Mouse (Mus musculus): ENCODE data around the gene Bcl2l2. TPM values are rescaled to one million over a fixed set of nuclear protein-coding genes. Genes with fewer than 3 reads are reported as not detected.
A peak's percentile ranks its signal among the peaks of the same experiment; 100 is the strongest.

Gene Bcl2l2
- polyA plus RNA-seq, 1 experiment from 2014 or later: 2.2 TPM

DNA sequence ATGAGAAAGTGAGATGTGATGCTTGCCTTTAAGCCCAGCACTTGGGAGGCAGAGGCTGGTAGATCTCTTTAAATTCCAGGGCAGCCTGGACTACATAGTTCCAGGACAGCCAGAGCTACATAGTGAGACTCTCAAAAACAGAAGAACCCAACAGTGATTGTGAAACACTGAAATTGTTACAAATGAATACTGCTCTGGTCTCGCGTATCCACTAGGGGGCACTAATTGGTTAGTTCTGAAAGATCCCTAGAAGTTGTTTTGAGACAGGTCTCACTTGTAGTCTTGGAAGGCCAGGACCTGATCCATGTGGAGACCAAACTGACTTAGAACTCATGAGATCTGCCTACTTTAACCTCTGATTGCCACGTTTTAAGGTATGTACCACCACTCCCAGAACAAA is 17.2 kb downstream of the Bcl2l2 start:
- WGBS: 2% methylated on average over 3 of the region's 3 CpGs
- H3K4me1 ChIP-seq (ENCODE audit: control insufficient read depth, insufficient read depth, low read length): no peaks in the 10 kb centered on the region; the same call in 1 of the 2 replicates
- H3K9me3 ChIP-seq (ENCODE audit: control insufficient read depth, low read length): no peaks in the 10 kb centered on the region
- H3K27ac ChIP-seq (replicated peaks; ENCODE audit: low read depth, low read length): no peak overlapping the region
- peak; percentile 80 for DNase-seq (ENCODE audit: low spot score)
- no peak overlapping the region for H3K4me2 ChIP-seq (ENCODE audit: low read depth, severe bottlenecking)
- peak; percentile 36; the same call in 1 of the 2 replicates for ATAC-seq (ENCODE audit: insufficient number of reproducible peaks, low FRiP score, low TSS enrichment, low read depth)
- H3K36me3 ChIP-seq (ENCODE audit: control insufficient read depth, insufficient read depth, low read length): peaks cover 18% of the 10 kb centered on the region
- no peak overlapping the region for H3K4me3 ChIP-seq (ENCODE audit: low read depth, low read length)
- no peak overlapping the region for H3K9ac ChIP-seq (ENCODE audit: low read length)
- H3K27me3 ChIP-seq (ENCODE audit: control insufficient read depth, insufficient read depth, low read length): no peaks in the 10 kb centered on the region

DNA sequence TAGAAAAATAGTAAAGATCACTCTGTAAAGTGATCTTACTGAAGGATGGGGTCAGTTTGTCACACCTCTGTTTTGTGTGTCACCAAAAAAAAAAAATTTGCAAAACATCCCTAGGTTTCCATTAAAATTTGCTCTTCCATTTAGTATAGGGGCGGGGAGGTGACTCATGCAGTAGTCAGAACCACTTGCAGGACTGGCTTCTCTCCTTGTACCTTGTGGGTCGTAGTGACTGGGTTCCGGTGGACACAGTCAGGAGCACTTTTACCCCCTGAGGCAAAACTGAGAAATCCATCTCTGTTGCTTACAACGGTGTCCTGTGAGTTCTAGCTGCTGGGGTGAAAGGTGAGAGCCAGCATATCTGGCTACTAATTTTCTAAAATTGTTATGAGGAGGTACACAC is 20.5 kb downstream of the Bcl2l2 start:
- Histone ChIP-seq H3K9ac (ENCODE audit: low read length) (no peak overlapping the region), H3K27me3 (ENCODE audit: control insufficient read depth, insufficient read depth, low read length) (no peaks in the 10 kb centered on the region), H3K27ac (replicated peaks; ENCODE audit: low read depth, low read length) (no peak overlapping the region), H3K4me1 (ENCODE audit: control insufficient read depth, insufficient read depth, low read length) (no peaks in the 10 kb centered on the region), H3K36me3 (ENCODE audit: control insufficient read depth, insufficient read depth, low read length) (peaks cover 8% of the 10 kb centered on the region; the same call in 1 of the 2 replicates), H3K4me3 (ENCODE audit: low read depth, low read length) (no peak overlapping the region), H3K9me3 (ENCODE audit: control insufficient read depth, low read length) (no peaks in the 10 kb centered on the region), H3K4me2 (ENCODE audit: low read depth, severe bottlenecking) (no peak overlapping the region)
- DNase-seq (ENCODE audit: low spot score) (no peak), ATAC-seq (ENCODE audit: insufficient number of reproducible peaks, low FRiP score, low TSS enrichment, low read depth) (no peak)
- 92% methylated on average over 4 of the region's 4 CpGs for WGBS

DNA sequence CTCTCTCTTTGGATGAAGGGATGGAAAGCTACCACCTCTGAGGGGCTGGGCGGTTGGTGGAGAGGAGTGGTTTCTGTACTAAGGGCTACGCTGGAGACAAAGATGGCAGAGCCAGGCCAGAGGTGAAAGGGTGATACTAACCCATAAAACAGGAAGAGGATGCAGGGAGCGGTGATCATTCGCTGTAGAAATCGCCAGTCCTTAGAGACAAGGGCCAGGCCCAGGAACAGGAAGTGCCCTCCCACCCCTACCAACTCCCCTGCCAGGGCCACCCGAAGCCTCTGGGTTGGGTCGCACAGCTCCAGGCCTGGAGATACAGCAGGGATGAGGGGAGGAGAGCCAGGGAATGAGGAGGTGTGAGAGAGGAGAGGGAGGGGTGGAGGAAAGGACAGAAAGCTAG is 25.5 kb downstream of the Bcl2l2 start:
- peaks cover 3% of the 10 kb centered on the region; the same call in 1 of the 2 replicates for H3K4me1 ChIP-seq (ENCODE audit: control insufficient read depth, insufficient read depth, low read length)
- no peak overlapping the region for H3K4me3 ChIP-seq (ENCODE audit: low read depth, low read length)
- 81% methylated on average over 7 of the region's 7 CpGs for WGBS
- no peak for DNase-seq (ENCODE audit: low spot score)
- no peak for ATAC-seq (ENCODE audit: insufficient number of reproducible peaks, low FRiP score, low TSS enrichment, low read depth)
- no peak overlapping the region for H3K4me2 ChIP-seq (ENCODE audit: low read depth, severe bottlenecking)
- H3K36me3 ChIP-seq (ENCODE audit: control insufficient read depth, insufficient read depth, low read length): peaks cover 8% of the 10 kb centered on the region
- no peaks in the 10 kb centered on the region for H3K27me3 ChIP-seq (ENCODE audit: control insufficient read depth, insufficient read depth, low read length)
- no peaks in the 10 kb centered on the region for H3K9me3 ChIP-seq (ENCODE audit: control insufficient read depth, low read length)
- no peak overlapping the region for H3K9ac ChIP-seq (ENCODE audit: low read length)
- H3K27ac ChIP-seq (replicated peaks; ENCODE audit: low read depth, low read length): no peak overlapping the region

DNA sequence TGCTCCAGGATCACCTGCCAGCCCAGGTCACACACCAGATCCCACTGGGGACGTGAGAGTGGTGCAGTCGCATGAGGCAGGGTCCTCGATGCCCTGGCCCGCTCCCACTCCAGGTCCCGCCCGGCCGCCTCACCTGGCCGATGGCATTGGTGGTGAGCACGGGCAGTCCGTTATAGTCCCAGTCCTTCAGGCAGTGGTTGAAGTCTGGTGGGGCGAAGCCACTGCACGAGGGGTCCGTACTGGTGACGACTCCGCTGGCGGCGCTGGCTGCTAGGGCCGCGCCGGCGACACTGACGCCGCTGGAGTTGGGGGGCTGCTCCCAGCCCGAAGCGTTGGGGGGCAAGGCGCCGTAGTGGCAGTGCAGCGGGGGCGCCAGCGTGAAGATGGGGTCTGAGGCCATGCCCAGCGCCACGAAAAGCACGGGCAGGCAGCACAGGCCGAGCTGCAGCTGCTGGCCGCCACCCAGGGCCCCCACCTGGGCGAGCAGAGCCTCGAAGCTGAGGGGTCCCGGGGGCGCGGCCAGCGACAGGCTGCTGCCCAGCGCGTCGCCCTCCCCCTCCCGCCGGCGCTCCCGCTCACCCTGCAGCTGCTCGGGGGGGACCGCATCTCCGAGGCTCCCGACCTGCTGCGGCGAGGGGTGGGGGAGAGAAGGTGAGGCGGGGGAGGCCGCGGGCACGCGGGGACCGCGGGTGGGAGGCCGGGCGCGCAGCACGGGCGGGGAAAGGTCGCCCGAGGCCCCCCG is 29.1 kb downstream of the Bcl2l2 start:
- ATAC-seq (ENCODE audit: insufficient number of reproducible peaks, low FRiP score, low TSS enrichment, low read depth) (peak; percentile 52), DNase-seq (ENCODE audit: low spot score) (peak; percentile 44)
- Histone ChIP-seq H3K9me3 (ENCODE audit: control insufficient read depth, low read length) (no peaks in the 10 kb centered on the region), H3K4me1 (ENCODE audit: control insufficient read depth, insufficient read depth, low read length) (peaks cover 3% of the 10 kb centered on the region; the same call in 1 of the 2 replicates), H3K4me3 (ENCODE audit: low read depth, low read length) (peak overlapping the region; percentile 96), H3K27me3 (ENCODE audit: control insufficient read depth, insufficient read depth, low read length) (no peaks in the 10 kb centered on the region), H3K9ac (ENCODE audit: low read length) (peak overlapping the region; percentile 92), H3K4me2 (ENCODE audit: low read depth, severe bottlenecking) (peak overlapping the region; percentile 84), H3K27ac (replicated peaks; ENCODE audit: low read depth, low read length) (peak overlapping the region; percentile 72), H3K36me3 (ENCODE audit: control insufficient read depth, insufficient read depth, low read length) (peaks cover 11% of the 10 kb centered on the region)
- 3% methylated on average over 50 of the region's 69 CpGs for WGBS

DNA sequence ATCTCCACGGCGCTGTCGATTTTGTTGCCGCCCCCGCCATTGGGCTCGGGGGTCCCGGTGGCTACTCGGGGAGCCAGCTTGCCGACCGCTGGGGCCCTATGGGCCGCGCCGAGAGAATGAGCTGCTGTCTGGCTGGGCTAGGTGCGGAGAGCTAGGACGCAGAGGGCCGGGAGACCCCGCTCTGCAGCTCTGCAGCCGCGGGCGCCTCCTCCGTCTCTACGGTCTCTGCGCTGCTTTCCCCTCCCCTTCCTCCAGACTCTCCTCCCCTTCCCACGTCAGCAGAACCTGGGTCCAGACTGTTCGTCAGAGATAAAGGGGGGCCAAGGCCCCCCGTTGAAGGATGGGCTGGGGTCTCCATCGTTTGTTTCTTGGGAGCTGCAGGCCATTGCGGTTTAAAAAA is 29.7 kb downstream of the Bcl2l2 start, which contains the start of gene Slc22a17:
Gene Slc22a17, minus strand, starts transcription at position 247 of the 400 bp plus-strand sequence.
- Histone ChIP-seq H3K4me1 (ENCODE audit: control insufficient read depth, insufficient read depth, low read length) (peaks cover 3% of the 10 kb centered on the region; the same call in 1 of the 2 replicates), H3K27me3 (ENCODE audit: control insufficient read depth, insufficient read depth, low read length) (no peaks in the 10 kb centered on the region), H3K9me3 (ENCODE audit: control insufficient read depth, low read length) (no peaks in the 10 kb centered on the region), H3K4me2 (ENCODE audit: low read depth, severe bottlenecking) (peak within 1 kb of the TSS; percentile 84), H3K27ac (replicated peaks; ENCODE audit: low read depth, low read length) (peak within 1 kb of the TSS; percentile 72), H3K36me3 (ENCODE audit: control insufficient read depth, insufficient read depth, low read length) (peaks cover 13% of the 10 kb centered on the region), H3K9ac (ENCODE audit: low read length) (peak within 1 kb of the TSS; percentile 92), H3K4me3 (ENCODE audit: low read depth, low read length) (peak within 1 kb of the TSS; percentile 96)
- DNase-seq (ENCODE audit: low spot score): peak; percentile 86
- WGBS: under 1% methylated on average over 28 of the region's 28 CpGs
- ATAC-seq (ENCODE audit: insufficient number of reproducible peaks, low FRiP score, low TSS enrichment, low read depth): peak; percentile 91

DNA sequence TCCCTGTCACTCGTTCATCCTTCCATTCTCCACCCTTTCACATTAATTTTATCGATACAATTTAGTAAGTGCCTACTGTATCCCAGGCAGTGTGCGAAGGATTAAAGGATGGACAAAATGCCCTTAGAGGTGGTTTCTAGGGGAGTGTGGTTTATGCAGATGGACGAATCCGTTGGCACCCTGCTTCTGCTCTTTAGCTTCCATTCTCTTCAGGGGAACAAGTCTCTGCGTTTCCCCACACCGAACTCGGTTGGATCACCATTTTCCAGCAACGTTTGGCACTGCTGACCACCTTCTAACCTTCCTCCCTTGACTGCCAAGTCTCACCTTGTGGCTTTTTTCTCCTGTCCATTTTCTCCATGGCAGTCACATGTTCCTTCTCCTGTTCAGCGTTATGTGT is 30.2 kb downstream of the Bcl2l2 start:
- no peaks in the 10 kb centered on the region for H3K9me3 ChIP-seq (ENCODE audit: control insufficient read depth, low read length)
- DNase-seq (ENCODE audit: low spot score) (no peak), ATAC-seq (ENCODE audit: insufficient number of reproducible peaks, low FRiP score, low TSS enrichment, low read depth) (no peak)
- peak overlapping the region; percentile 84 for H3K4me2 ChIP-seq (ENCODE audit: low read depth, severe bottlenecking)
- H3K4me1 ChIP-seq (ENCODE audit: control insufficient read depth, insufficient read depth, low read length): peaks cover 3% of the 10 kb centered on the region; the same call in 1 of the 2 replicates
- H3K9ac ChIP-seq (ENCODE audit: low read length): peak overlapping the region; percentile 92
- WGBS: 16% methylated on average over 10 of the region's 10 CpGs
- H3K27me3 ChIP-seq (ENCODE audit: control insufficient read depth, insufficient read depth, low read length): no peaks in the 10 kb centered on the region
- peak overlapping the region; percentile 96 for H3K4me3 ChIP-seq (ENCODE audit: low read depth, low read length)
- H3K36me3 ChIP-seq (ENCODE audit: control insufficient read depth, insufficient read depth, low read length): peaks cover 11% of the 10 kb centered on the region
- H3K27ac ChIP-seq (replicated peaks; ENCODE audit: low read depth, low read length): no peak overlapping the region; the same call in 1 of the 2 replicates

DNA sequence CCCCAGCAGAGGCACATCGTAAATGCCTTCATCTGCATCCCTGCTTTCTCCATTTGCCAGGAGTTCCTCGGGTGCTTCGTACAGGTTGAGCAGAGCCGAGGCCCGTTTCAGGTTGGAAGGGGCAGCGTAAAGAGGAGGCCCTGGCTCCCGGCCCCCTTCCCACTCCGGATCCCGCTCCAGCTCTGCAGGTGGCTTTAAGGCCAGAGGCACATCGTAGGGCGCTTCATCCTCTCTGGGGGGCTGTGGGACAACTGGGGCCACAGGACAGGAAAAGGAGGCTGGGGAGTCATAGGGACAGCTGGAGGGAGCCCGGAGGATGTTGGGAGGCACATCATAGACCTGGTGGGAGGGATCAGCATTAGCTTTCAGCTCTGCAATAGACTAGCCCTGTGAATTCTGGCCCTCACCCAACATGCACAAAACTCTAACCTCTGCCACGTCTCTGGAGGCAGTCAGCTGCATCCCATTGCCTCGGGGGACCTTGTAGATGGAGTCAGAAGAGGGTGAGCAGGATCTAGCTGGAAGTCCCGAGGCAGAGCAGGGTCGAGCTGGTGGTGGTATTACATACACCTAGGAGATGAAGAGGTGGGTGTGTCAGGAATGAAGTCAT is 37.0 kb downstream of the Bcl2l2 start:
- H3K27me3 ChIP-seq (ENCODE audit: control insufficient read depth, insufficient read depth, low read length): no peaks in the 10 kb centered on the region
- H3K27ac ChIP-seq (replicated peaks; ENCODE audit: low read depth, low read length): no peak overlapping the region
- peaks cover 4% of the 10 kb centered on the region; the same call in 1 of the 2 replicates for H3K4me1 ChIP-seq (ENCODE audit: control insufficient read depth, insufficient read depth, low read length)
- H3K4me3 ChIP-seq (ENCODE audit: low read depth, low read length): no peak overlapping the region
- H3K4me2 ChIP-seq (ENCODE audit: low read depth, severe bottlenecking): no peak overlapping the region
- peaks cover 23% of the 10 kb centered on the region for H3K36me3 ChIP-seq (ENCODE audit: control insufficient read depth, insufficient read depth, low read length)
- no peak overlapping the region for H3K9ac ChIP-seq (ENCODE audit: low read length)
- DNase-seq (ENCODE audit: low spot score) (no peak), ATAC-seq (ENCODE audit: insufficient number of reproducible peaks, low FRiP score, low TSS enrichment, low read depth) (no peak)
- H3K9me3 ChIP-seq (ENCODE audit: control insufficient read depth, low read length): peaks cover 10% of the 10 kb centered on the region; the same call in 1 of the 2 replicates
- 91% methylated on average over 16 of the region's 16 CpGs for WGBS

DNA sequence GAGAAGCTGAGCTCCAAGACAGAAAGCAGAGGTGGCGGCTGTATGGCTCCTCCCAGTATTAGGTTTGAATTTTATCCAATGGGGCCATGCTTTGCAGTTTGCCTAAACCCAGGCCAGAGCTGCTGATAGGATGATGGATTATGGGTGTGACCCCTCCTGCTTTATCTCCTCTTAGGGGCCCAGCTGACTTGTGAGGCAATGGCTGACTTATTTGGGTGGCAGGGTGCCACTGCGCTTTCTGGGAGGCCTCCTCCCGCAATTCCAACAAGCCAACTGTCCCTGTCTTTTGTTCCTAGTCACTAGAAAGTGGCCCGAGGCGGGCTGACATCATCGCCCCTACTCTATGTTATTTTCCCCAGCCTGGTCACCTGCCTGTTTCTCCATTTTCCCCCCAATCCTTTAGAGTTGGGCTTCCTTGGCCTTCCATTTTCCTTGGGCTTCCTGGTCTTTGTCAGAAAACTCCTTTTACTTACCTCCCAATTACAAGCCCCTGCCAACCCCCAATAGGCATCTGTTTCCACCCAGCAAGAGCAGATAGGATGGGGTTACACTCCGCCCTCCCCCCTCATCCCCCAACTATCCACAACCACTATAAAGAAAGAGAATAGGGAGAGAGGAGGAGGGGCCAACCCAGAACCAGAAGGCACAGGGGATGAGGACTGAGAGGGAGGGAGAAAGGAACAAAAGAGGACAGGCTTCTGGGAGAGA is 41.6 kb downstream of the Bcl2l2 start:
- H3K9me3 ChIP-seq (ENCODE audit: control insufficient read depth, low read length): peaks cover 10% of the 10 kb centered on the region; the same call in 1 of the 2 replicates
- 12% methylated on average over 7 of the region's 7 CpGs for WGBS

More for the DNA sequence above, 41.6 kb downstream of the Bcl2l2 start:
- Histone ChIP-seq H3K4me3 (ENCODE audit: low read depth, low read length) (peak overlapping the region; percentile 53), H3K4me2 (ENCODE audit: low read depth, severe bottlenecking) (peak overlapping the region; percentile 83), H3K9ac (ENCODE audit: low read length) (peak overlapping the region; percentile 92), H3K27me3 (ENCODE audit: control insufficient read depth, insufficient read depth, low read length) (no peaks in the 10 kb centered on the region), H3K27ac (replicated peaks; ENCODE audit: low read depth, low read length) (peak overlapping the region; percentile 99), H3K36me3 (ENCODE audit: control insufficient read depth, insufficient read depth, low read length) (peaks cover 15% of the 10 kb centered on the region), H3K4me1 (ENCODE audit: control insufficient read depth, insufficient read depth, low read length) (peaks cover 20% of the 10 kb centered on the region)
- peak; percentile 72 for DNase-seq (ENCODE audit: low spot score)
- ATAC-seq (ENCODE audit: insufficient number of reproducible peaks, low FRiP score, low TSS enrichment, low read depth): peak; percentile 50; the same call in 1 of the 2 replicates

Measured in limb, embryonic 11.5 days (tissue).